Mouse (Mus musculus) embryo, embryonic 10.5 days (tissue): Measurements from ENCODE around the gene Cfb.
"Not testable (repeated sequence)": the region's sequence is repeated elsewhere in the genome, so short reads cannot be mapped to it uniquely, and the experiment has no call there.

Experiments
- DNase-seq: peaks from one replicate; pipeline ENCODE4 v3.0.0-alpha.2; 2015; ENCODE audit warnings: low spot score

Cfb gene

DNA sequence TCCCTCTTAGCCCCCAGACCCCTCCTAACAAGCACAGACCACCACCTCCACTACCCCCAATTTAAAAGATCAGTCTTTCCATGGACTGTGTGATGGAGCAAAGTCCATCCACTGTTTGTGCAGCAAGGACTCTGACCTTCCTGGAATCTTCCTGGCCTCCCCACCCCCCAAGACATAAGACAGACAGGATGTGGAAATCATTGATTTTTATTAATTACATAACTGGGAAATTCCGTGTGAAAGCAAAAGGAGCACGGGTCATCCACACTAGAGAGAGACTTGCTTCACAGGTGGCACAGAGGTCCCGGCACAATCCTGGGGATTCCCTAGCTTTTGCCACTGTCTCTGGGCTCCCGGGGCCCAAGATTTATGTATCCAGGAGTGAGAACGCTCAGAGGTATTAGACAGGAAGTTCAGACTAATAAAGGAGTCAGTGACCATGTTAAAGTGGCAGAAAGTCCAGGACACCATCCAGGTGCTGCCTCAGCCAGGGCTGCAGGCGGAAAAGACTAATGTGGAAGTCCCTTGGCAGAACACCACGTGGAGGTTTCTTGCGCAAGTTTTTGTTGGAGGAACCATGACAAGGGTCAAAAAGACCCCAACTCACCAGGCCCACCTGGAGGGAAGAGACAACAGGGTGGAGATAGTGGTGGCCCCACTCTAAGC is at the start of gene Cfb:
TSS of gene Cfb (minus strand) at position 103 of the 666 bp plus-strand sequence.
- no peak for DNase-seq

DNA sequence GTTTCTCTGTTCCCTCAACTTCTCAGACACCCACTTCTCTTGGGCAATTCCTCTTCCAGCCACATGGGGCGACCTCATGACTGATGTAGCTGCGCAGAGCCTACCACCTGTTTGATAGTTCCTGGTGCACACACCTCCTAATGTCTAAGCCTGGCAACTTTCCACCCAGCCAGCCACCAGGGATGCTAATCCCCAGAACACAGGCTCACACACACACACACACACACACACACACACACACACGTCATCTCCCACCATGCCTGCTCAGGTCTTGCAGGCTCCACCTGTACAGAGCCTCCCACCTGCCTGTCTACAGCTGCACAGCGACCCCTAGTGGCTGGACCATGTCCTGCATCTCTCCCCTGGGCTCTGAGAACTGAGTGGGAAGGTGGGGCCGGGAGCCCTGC is 49.6 kb upstream of the Cfb start:
- peak; percentile 75 for DNase-seq

- no peak for DNase-seq
Observed at GRCm38 (mm10) chr17:34910982-34911381, 48.7 kb upstream of the Cfb start.

- DNase-seq, result no peak
Observed at GRCm38 (mm10) chr17:34902895-34903294, 40.6 kb upstream of the Cfb start.

DNA sequence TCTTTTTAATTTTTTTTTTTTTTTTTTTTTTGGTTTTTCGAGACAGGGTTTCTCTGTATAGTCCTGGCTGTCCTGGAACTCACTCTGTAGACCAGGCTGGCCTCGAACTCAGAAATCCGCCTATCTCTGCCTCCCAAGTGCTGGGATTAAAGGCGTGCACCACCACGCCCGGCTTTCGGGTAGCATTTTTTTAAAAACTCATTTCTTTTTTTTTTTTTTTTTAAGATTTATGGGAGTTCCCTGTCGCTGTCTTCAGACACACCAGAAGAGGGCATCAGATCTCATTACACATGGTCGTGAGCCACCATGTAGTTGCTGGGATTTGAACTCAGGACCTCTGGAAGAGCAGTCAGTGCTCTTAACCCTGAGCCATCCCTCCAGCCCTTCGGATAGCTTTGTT is 39.6 kb upstream of the Cfb start:
- not testable (repeated sequence) for DNase-seq

DNA sequence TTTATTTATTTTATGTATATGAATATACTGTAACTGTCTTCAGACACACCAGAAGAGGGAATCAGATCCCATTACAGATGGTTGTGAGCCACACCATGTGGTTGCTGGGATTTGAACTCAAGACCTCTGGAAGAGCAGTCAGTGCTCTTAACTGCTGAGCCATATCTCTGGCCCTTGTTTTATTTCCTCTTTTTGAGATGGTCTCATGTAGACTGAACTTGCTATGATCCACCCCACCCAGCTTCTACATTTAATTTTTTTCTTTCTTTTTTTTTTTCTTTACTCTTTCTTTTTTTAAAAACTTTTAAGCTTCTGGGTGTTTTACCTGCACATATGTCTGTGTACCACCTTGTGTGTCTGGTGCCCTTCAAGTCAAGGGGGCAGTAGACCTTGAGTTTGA is 38.5 kb upstream of the Cfb start:
- not testable (repeated sequence) for DNase-seq

GRCm38 (mm10) chr17:34899890-34900243 is 37.5 kb upstream of the Cfb start:
- peak; percentile 47 for DNase-seq

DNA sequence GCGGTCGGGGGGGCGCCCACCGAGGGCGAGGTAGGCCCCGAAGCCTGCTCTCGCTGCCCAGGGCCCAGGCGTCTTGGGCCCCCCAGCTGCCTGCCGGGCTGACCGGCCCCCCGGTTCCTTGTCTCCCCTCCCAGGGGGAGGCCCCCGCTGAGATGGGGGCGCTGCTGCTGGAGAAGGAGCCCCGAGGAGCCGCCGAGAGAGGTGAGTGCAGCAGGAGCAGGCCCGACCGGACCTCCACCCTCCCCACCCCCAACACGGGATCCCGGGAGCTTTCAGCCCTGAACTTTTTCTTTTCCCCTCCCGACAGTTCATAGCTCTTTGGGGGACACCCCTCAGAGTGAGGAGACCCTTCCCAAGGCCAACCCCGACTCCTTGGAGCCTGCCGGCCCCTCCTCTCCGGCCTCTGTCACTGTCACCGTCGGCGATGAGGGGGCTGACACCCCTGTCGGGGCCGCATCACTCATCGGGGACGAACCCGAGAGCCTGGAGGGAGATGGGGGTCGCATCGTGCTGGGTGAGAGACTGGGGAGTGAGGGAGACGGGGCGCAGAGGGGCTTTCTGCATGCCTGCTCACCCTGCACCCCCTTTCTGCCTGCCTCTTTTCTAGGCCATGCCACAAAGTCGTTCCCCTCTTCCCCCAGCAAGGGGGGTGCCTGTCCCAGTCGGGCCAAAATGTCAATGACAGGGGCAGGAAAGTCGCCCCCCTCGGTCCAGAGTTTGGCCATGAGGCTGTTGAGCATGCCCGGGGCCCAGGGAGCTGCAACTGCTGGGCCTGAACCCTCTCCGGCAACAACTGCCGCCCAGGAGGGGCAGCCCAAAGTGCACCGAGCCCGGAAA is 37.0 kb upstream of the Cfb start:
- DNase-seq, result peak; percentile 41

- peak; percentile 73 for DNase-seq
Observed at GRCm38 (mm10) chr17:34898706-34899052, 36.4 kb upstream of the Cfb start.

- peak; percentile 88 for DNase-seq
Observed at GRCm38 (mm10) chr17:34898160-34898586, 35.9 kb upstream of the Cfb start, which contains the start of the genes C2 and Ehmt2. Gene C2, minus strand, starts transcription at chr17:34898265. Gene Ehmt2, plus strand, starts transcription at chr17:34898469.

DNA sequence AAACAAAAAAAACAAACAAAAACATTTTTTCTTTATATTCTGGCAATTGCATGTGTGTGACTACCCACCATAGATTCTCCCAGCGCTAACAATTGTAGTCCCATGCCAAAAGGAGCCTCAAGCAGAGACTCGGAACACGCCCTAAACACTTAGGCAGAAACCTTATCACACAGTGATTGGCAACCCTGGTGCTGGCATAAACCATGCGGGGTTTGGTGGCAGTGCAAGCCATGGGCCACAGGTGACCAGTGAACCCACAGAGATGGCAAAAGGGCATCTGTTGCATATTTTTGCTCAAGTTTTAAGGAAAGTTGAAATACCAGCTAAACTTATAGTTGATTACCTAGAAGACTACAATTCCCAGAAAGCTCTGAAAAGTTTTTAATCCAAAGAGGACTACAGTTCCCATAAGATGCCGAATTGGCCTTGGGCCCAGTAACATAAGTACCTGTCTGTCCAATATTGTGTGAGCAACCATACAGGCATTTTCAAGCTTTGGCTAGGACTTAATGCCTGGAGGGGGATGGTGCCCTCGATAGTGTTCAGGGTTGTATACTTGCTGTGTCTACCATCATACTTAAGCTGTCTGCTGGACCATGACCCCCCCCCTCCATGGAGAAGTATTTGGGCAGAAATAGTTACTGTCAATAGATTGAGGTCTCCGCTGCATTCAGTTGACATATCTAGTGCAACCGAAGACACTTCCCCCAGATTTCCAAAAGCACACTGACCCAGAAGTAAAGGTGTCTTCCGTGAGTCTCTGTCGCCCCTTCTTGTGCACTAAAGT is 35.2 kb upstream of the Cfb start:
- peak; percentile 53 for DNase-seq

DNA sequence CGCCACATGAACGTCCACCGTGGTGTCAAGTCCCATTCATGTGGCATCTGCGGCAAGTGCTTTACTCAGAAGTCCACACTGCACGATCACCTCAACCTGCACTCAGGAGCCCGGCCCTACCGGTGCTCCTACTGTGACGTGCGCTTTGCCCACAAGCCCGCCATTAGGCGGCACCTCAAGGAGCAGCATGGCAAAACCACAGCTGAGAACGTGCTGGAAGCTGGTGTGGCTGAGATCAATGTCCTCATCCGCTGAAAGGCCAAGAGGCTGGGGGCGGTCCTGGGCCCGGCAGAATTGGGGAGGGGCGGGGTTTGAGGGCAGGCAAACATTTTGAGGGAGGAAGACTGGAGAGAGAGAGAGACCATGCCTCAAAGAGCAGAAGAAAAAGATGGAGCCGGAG is 34.0 kb upstream of the Cfb start:
- DNase-seq, result no peak

DNA sequence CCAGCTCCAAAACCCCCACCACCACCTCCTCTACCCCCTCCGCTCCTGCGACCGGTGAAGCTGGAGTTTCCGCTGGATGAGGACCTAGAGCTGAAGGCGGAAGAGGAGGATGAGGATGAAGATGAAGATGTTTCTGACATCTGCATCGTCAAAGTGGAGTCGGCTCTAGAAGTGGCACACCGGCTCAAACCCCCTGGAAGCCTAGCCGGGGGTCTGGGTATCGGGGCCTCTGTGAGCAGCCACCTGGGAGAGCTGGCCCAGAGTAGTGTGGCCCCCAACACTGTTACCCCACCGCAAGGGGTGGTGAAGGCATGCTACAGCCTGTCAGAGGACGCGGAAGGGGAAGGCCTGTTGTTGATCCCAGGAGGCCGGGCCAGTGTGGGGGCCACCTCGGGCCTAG is 33.4 kb upstream of the Cfb start:
- DNase-seq, result no peak

DNA sequence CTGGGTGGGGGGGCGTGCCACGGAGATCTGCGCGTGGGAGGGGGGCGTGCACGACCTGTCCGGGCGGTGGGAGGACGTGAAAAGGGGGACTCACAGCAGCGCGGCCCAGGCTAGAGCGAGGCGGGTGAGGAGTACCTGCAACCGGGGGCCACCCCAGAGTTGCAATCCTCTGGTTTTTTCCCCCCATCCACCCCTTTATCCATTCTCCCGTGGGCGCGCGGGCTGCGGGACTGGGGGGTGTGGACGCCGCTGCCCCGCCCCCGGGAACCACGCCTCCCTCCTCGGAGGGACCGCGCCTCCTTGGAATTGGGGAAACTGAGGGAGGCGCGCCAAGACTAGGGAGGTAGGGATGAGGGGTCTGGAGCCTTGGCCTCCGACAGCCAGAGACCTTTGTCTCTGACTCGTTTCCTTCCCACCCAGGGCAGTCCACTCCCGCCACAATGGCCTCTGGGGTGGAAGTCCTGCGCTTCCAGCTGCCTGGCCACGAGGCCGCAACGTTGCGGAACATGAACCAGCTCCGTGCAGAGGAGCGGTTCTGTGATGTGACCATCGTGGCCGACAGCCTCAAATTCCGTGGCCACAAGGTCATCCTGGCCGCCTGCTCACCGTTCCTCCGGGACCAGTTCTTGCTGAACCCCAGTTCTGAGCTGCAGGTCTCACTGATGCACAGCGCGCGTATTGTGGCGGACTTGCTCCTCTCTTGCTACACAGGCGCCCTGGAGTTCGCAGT is 32.6 kb upstream of the Cfb start:
- DNase-seq, result peak; percentile 44

DNA sequence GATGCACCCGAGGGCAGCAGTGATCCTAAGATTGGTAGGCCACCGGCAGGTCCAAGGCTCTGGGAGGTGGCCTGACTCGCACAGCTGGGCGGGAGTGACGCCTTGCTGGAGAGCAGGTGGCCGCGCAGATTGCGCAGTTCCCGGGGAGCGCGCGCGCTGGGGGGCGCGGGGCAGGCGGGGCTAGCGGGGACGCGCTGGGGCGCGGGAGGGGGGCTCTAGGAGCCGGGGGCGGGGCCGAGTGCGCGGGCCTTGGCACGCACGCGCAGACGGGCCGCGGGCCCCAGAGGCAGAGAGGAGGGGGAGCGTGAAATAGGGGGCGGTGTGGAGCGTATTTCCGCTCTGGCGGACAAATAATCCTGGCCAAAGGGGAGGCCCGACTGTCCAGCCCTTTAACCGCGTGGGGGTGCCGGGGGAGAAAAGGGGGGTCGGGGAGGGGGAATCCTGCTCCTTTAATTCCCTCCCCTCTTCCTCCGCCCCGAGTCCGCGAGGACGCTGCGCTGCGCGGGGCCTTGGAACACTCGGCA is 31.8 kb upstream of the Cfb start:
- DNase-seq, result peak; percentile 97

DNA sequence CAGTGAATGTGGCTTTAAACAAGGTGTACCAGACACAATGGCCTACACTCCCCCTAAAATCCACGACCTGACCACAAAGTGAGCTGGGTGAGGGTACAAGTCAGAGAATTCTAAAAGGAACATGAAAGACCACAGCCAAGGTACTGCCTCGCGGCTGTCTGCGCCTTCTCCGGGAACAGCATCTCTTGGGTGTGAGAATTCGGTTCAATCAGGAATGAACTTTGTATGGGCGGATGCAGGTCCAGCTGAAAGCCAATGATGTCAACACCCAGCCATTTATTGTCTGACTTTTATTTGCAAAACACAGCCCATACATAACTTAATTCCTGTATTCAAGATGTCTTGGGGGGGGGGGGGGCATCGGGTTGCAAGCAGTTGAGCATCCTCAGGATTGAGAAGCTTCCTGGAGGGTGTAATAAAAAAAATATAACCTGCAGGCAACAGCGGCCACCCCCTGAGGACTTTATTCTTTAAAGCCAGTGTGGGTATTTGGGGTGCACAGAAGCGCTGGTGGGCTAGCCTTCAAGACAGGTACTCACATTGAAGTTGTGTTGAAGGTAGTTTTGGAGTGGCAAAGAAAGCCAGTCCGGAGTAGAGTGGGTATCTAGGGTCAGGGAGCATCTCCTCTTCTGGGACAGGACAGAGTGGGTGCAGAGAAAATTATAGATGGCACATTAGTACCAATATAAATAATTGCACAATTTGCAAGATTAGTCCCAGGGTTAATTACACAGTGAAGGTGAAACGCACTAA is 30.9 kb upstream of the Cfb start:
- no peak for DNase-seq

DNA sequence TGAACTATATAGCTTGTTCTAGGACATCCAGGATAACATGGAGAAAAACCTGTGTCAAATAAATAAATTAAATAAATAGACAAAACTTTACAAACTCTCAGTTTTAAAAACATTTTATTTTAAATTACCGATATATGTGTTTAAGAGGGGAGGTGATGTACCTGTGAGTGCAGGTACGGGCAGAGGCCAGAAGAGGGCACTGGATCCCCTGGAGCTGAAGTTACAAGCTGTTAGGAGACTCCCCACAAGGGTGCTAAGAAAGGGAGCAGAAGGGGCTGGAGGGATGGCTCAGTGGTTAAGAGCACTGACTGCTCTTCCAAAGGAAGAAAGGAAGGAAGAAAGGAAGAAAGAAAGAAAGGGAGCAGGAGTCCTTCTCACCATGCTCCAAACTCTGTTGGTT is 29.1 kb upstream of the Cfb start:
- no peak for DNase-seq

GRCm38 (mm10) chr17:34890074-34890743 is 27.9 kb upstream of the Cfb start:
- DNase-seq, result no peak

- DNase-seq, result no peak
Observed at GRCm38 (mm10) chr17:34887942-34888341, 25.6 kb upstream of the Cfb start.

DNA sequence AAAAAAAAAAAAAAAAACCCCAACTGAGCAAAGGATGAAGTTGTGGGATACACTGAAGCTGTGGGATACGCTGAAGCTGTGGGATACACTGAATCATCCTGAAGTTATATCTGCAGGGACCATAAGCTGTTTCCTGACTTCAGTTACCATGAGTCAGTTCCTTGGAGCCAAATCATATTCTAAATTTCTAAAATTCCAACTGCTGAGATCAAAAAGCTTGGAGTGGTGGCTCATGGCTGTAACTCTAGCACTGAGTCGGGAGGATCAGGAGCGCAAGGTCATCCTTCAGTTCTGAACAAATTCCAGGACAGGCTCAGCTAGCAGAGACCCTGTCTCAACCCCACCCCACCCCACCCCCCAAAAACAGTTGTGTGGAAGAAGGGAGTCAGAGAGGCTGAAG is 23.3 kb upstream of the Cfb start:
- DNase-seq, result no peak
